Mouse (Mus musculus): ENCODE measurements around the gene Gm20605.

- no peak for TF ChIP-seq CTCF (IDR thresholded peaks at IDR 0.05; ENCODE audit: low read depth)
- TF ChIP-seq EP300 (IDR thresholded peaks at IDR 0.05; ENCODE audit: low read depth): no peak
Measured at GRCm38 (mm10) chr5:137642886-137643285, 13.9 kb downstream of the Gm20605 start.
